Mouse (Mus musculus) neural tube, embryonic 11.5 days (tissue): ENCODE results near the gene Mme. TPM values are rescaled to one million over a fixed set of nuclear protein-coding genes. Genes with fewer than 3 reads are reported as not detected.

Experiments
- ATAC-seq: fragments of 200-750 bp; cut with Nextera tagmentation; 2 replicates; pipeline ENCODE4 v1.8.0; 2017; ENCODE audit warnings: moderate number of reproducible peaks, mild to moderate bottlenecking, moderate TSS enrichment, moderate library complexity; ENCODE audit not compliant: insufficient read depth, low FRiP score, low TSS enrichment
- DNase-seq: peaks from one replicate; pipeline ENCODE4 v3.0.0-alpha.2; 2015; ENCODE audit warnings: low spot score
- H3K27ac ChIP-seq: fragments of 300-500 bp; sonication (generic); 2 replicates; pipeline ENCODE4 v1.5.1; 2014; ENCODE audit warnings: low read depth, mild to moderate bottlenecking, low read length
- H3K27me3 ChIP-seq: fragments of 300-500 bp; sonication (generic); 2 replicates; pipeline ENCODE4 v1.6.1; 2014; ENCODE audit warnings: mild to moderate bottlenecking, low read length, mixed read lengths; ENCODE audit not compliant: control insufficient read depth, insufficient read depth
- H3K36me3 ChIP-seq: fragments of 300-500 bp; sonication (generic); 2 replicates; pipeline ENCODE4 v1.6.1; 2014; ENCODE audit warnings: mild to moderate bottlenecking, low read length, moderate library complexity, mixed read lengths; ENCODE audit not compliant: control insufficient read depth, insufficient read depth
- H3K4me1 ChIP-seq: fragments of 300-500 bp; sonication (generic); 2 replicates; pipeline ENCODE4 v1.6.1; 2014; ENCODE audit warnings: low read length, mixed read lengths; ENCODE audit not compliant: control insufficient read depth, insufficient read depth
- H3K4me2 ChIP-seq: fragments of 300-500 bp; sonication (generic); 2 replicates; pipeline ENCODE4 v1.6.1; 2014; ENCODE audit warnings: low read depth, mild to moderate bottlenecking, moderate library complexity
- H3K4me3 ChIP-seq: fragments of 300-500 bp; sonication (generic); 2 replicates; pipeline ENCODE4 v1.5.1; 2014; ENCODE audit warnings: low read depth, low read length
- H3K9ac ChIP-seq: fragments of 300-500 bp; sonication (generic); 2 replicates; pipeline ENCODE4 v1.6.1; 2014; ENCODE audit warnings: mild to moderate bottlenecking, low read length
- H3K9me3 ChIP-seq: fragments of 300-500 bp; sonication (generic); 2 replicates; pipeline ENCODE4 v1.6.1; 2016; ENCODE audit warnings: low read length; ENCODE audit not compliant: control insufficient read depth
- WGBS: fragments of 180-500 bp; shearing (Covaris S2); extraction: QIAGEN DNeasy Blood & Tissue Kit; methylation state at CpG from one replicate; pipeline ENCODE4 v1.1.7; 2014; 5-methylcytosine and 5-hydroxymethylcytosine counted together
- polyA plus RNA-seq: library from polyadenylated mRNA; unstranded; fragments of >200 nt; fragmentation: Nextera tagmentation; extraction: Ambion mirVana; gene quantifications from 2 replicates; pipeline ENCODE4 v1.2.1, GENCODE M21; 2014

Mme gene
- 7.8 and 11.2 TPM in 2 replicates for polyA plus RNA-seq

DNA sequence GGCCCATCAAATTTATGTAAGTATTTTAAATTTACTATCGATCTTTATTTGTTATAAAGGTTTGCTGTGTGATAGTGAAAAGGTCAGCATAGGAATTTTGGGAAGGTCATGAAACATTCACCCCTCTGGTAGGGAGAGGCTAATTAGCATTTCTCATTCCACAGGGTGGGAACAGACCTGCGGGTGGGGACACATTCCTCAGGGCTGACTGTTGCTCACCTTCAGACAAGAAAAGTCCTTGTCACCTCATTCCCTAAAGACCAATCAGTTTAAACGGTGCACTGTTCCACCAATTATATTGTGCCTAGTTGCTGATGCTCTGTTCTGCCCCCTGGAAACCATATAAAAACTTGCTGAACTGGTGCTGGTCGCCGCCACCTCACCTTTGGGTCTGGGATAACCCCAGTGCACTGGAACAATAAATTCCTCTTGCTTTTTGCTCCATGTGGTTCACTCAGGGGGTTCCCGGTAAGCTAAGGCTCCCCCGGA, at the start of gene Mme:
TSS of gene Mme (plus strand) at position 439 of the 489 bp plus-strand sequence.
- Histone ChIP-seq H3K27me3 (no peaks in the 10 kb centered on the region), H3K36me3 (no peaks in the 10 kb centered on the region), H3K27ac (no peak within 1 kb of the TSS), H3K4me2 (no peak within 1 kb of the TSS), H3K9ac (no peak within 1 kb of the TSS), H3K4me3 (no peak within 1 kb of the TSS), H3K9me3 (no peaks in the 10 kb centered on the region), H3K4me1 (no peaks in the 10 kb centered on the region)
- DNase-seq (no peak), ATAC-seq (no peak)
- 83% methylated on average over 7 of the region's 7 CpGs for WGBS

DNA sequence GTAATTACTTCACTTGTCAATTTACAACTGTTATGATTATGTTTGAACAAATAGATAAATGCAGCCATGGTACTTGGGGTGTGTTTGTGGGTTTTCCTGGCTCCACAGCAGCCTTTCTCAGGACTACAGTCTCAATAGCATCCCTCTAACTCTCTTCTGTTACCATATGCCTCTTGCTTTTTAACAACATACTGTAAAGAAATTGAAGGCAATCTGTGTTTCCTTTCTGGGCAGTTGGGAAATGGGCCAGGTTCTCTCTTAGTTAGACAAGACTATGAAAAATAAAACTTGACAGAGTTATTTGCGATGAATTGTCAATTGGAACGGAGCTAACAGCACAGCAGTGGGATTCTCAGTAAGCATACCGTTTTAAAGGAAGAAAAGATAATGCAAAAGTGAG, 44.8 kb upstream of the Mme start:
- H3K27me3 ChIP-seq: no peaks in the 10 kb centered on the region
- no peak overlapping the region for H3K27ac ChIP-seq
- no peak for DNase-seq
- H3K4me1 ChIP-seq: no peaks in the 10 kb centered on the region
- H3K9ac ChIP-seq: no peak overlapping the region
- H3K9me3 ChIP-seq: no peaks in the 10 kb centered on the region
- no peak overlapping the region for H3K4me3 ChIP-seq
- WGBS: 85% methylated on average over 3 of the region's 3 CpGs
- no peak overlapping the region for H3K4me2 ChIP-seq
- no peak for ATAC-seq
- no peaks in the 10 kb centered on the region for H3K36me3 ChIP-seq

DNA sequence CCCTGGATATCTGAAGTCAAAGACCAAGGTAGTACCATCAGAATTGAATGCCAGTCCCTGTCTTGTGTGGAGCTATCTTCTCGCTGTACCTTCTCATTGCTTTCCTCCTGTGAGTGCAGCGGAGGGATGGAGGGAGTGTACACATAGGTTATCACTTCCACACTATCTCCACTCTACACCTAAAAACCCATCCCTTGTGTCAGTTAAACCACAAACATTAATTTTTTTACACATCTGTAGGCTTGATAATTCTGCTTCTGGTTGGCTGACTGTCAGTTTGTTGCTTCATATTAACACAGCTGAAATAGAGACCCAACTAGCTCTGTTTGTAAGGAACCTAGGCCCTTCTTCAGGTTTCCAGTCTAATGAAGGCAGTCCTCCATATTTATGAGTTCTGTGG, 43.3 kb upstream of the Mme start:
- Histone ChIP-seq H3K27ac (no peak overlapping the region), H3K9me3 (no peaks in the 10 kb centered on the region), H3K4me1 (no peaks in the 10 kb centered on the region), H3K4me3 (no peak overlapping the region), H3K9ac (no peak overlapping the region), H3K36me3 (no peaks in the 10 kb centered on the region), H3K4me2 (no peak overlapping the region), H3K27me3 (no peaks in the 10 kb centered on the region)
- ATAC-seq (no peak), DNase-seq (no peak)
- 94% methylated on average over 2 of the region's 2 CpGs for WGBS

DNA sequence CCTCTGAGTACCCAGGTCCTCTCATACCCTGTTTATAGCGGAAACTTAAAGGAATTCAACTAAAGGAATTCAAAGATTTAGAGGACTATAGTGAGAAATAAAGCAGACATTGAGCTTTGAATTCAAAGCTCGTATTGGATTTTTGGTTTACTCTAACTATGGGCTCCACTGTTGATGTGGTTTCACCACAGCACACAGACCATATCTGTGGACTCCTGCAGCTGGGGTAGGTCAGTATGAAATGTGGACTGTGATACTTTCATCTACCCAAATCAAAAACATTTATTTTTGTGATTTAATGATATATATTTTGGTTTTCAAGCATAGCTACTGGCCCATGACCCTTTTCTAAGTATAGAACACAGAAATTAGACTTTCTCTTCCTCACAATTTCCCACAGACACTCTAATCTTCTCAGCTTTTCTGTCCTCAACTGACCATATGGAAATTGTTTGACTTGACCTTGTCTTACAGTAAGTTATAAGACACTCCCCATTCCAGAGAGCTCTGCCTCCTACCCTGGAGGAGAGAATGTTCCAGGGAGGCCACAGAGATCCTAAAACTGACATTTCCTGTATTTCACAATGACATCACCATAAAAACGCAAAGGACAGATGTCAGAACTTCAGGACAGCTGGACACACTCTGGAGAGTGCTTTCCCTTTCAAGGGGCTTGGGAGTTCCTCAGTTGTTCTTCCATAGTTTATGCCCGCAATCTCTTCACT, 19.3 kb upstream of the Mme start:
- H3K9ac ChIP-seq: no peak overlapping the region
- whole genome bisulfite sequencing: 84% methylated on average over 4 of the region's 4 CpGs
- no peak overlapping the region for H3K4me2 ChIP-seq
- H3K9me3 ChIP-seq: no peaks in the 10 kb centered on the region
- H3K27me3 ChIP-seq: no peaks in the 10 kb centered on the region
- no peaks in the 10 kb centered on the region for H3K36me3 ChIP-seq
- no peak overlapping the region for H3K4me3 ChIP-seq
- ATAC-seq (no peak), DNase-seq (no peak)
- H3K27ac ChIP-seq: no peak overlapping the region
- no peaks in the 10 kb centered on the region for H3K4me1 ChIP-seq

DNA sequence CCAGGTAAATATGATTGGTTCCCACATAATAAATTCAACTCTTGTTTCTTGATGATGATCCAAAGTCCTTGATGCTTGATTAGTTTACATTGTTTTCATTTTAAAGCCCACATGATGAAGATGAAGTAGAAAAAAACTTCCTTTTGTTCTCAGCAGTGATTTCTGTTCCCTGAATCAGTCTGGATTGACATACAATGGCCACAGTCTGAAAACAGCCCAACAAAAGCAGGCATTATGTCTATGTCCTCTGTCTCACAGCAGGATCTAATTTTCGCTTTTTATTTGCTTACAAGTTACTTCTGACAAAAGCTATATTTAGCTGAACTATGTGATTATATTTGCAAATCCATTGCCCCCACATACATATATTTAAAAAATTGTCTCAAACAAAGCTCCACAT, 17.7 kb upstream of the Mme start:
- 39% methylated on average over 1 of the region's 1 CpGs for WGBS
- DNase-seq (no peak), ATAC-seq (no peak)
- Histone ChIP-seq H3K4me3 (no peak overlapping the region), H3K36me3 (no peaks in the 10 kb centered on the region), H3K27me3 (no peaks in the 10 kb centered on the region), H3K4me1 (no peaks in the 10 kb centered on the region), H3K4me2 (no peak overlapping the region), H3K27ac (no peak overlapping the region), H3K9me3 (no peaks in the 10 kb centered on the region), H3K9ac (no peak overlapping the region)

DNA sequence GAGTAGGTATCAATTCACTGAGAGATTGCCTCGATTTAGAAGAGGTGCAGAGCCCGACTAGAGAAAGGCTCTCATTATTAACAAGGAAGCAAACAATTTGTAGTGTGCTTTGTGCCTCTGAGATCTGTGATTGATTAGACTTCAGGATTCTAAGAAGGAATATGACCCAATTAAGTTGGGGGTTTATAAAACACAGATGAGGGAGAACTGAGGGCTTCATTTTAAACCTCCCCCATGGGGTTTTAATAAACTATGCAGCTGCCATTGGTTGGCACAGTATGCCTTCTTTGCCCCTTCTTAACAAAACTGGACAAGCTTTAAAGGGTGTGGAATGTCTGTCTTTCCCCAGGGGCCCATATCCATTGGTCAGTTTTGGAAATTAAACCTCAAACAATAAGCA, 5.4 kb upstream of the Mme start:
- Histone ChIP-seq H3K9me3 (no peaks in the 10 kb centered on the region), H3K4me1 (no peaks in the 10 kb centered on the region), H3K4me2 (no peak overlapping the region), H3K27ac (no peak overlapping the region), H3K4me3 (no peak overlapping the region), H3K27me3 (no peaks in the 10 kb centered on the region), H3K36me3 (no peaks in the 10 kb centered on the region), H3K9ac (no peak overlapping the region)
- WGBS: 47% methylated on average over 2 of the region's 2 CpGs
- ATAC-seq (no peak), DNase-seq (no peak)

DNA sequence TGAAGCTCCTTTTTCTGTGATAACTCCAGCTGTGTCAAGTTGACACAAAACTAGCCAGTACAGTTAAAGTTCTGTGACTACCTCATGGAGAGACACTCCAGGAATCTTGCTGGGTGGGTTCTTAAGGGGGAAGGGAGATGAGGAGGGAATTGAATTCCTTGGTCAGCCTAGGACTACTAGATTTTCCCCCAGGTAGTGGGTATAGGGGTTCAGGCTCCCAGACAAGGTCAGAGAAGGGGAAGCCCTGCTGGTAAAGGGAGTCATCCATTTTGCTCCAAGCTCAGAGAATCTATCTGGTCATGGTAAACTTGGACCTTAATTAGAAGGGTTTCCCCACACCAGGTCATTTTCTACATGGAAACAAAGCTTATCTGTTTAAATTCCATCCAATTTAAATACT, 2.4 kb downstream of the Mme start:
- ATAC-seq (no peak), DNase-seq (no peak)
- no peaks in the 10 kb centered on the region for H3K36me3 ChIP-seq
- no peaks in the 10 kb centered on the region for H3K9me3 ChIP-seq
- no peak overlapping the region for H3K9ac ChIP-seq
- no peak overlapping the region for H3K4me3 ChIP-seq
- H3K27me3 ChIP-seq: no peaks in the 10 kb centered on the region
- H3K4me2 ChIP-seq: no peak overlapping the region
- H3K4me1 ChIP-seq: no peaks in the 10 kb centered on the region
- no peak overlapping the region for H3K27ac ChIP-seq

DNA sequence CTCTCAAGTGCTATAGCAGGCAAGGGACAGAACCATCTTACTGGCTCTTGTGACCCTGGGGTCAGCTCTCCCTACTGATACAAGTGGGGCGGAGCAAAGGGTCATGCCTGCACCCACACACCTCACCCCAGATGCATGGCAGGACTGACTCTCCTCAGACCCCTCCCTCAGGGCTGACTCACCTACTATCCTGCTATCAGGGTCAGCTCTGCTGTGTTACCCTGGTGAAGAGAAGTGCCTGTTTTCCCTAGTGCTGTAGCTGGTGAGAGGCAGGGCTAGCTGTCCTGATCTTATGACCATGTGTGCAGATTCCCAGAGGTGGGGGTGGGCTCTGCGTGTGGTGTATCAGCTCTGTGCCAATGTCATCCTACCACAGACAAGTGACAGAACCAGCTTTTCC, 30.8 kb downstream of the Mme start:
- no peaks in the 10 kb centered on the region for H3K27me3 ChIP-seq
- DNase-seq: no peak
- no peak overlapping the region for H3K9ac ChIP-seq
- H3K4me1 ChIP-seq: no peaks in the 10 kb centered on the region
- no peak overlapping the region for H3K4me3 ChIP-seq
- no peaks in the 10 kb centered on the region for H3K36me3 ChIP-seq
- no peak overlapping the region for H3K4me2 ChIP-seq
- WGBS: 89% methylated on average over 2 of the region's 2 CpGs
- no peak overlapping the region for H3K27ac ChIP-seq
- ATAC-seq: no peak
- H3K9me3 ChIP-seq: no peaks in the 10 kb centered on the region

DNA sequence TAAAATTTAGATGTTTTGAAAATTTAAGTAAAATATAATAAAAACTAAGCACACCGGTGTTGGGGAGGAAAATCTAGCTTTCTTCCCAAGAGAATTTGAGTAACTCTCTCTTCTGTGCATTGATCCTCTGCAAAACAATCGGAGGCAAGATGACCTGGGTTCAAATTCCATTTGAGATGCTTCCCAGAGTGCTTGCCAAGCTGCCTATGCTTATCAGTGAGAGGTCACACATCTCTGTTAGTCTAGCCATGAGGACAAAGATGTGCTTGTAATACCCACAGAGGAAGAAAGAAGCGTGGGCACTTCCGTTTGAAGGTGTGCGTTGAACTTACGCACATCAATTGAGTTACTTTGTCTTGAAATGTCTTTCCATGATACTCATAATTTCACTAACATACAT, 53.0 kb downstream of the Mme start:
- Histone ChIP-seq H3K27me3 (peaks cover 3% of the 10 kb centered on the region; the same call in 1 of the 2 replicates), H3K4me2 (no peak overlapping the region), H3K9me3 (no peaks in the 10 kb centered on the region), H3K36me3 (no peaks in the 10 kb centered on the region), H3K9ac (no peak overlapping the region), H3K4me1 (no peaks in the 10 kb centered on the region), H3K4me3 (no peak overlapping the region), H3K27ac (no peak overlapping the region)
- ATAC-seq: no peak
- WGBS: 86% methylated on average over 6 of the region's 6 CpGs
- no peak for DNase-seq
